In genomic region chr8:90346880-90347535, GRCm38 (mm10) we compare ENCODE assay signal across 8 mouse cellular contexts. TPM values are rescaled to one million over a fixed set of nuclear protein-coding genes. Genes with fewer than 3 reads are reported as not detected.
DNase-seq lines count a peak whose midpoint lies in the region; ATAC-seq and TF ChIP-seq lines count a peak whose summit lies in the region.

No protein-coding gene starts in this region.

- no peaks in the 10 kb centered on the region for H3K27me3 ChIP-seq in forebrain, embryonic 11.5 days (ENCODE audit: control insufficient read depth, insufficient read depth, low read length)
- peaks cover 53% of the 10 kb centered on the region for H3K27me3 ChIP-seq in limb, embryonic 10.5 days (ENCODE audit: low read depth, poor library complexity, severe bottlenecking)
- H3K27me3 ChIP-seq in neural tube, embryonic 12.5 days (replicated peaks) = no peaks in the 10 kb centered on the region

- no peaks in the 10 kb centered on the region for H3K36me3 ChIP-seq in forebrain, embryonic 11.5 days (ENCODE audit: control insufficient read depth, insufficient read depth, low read length)
- no peaks in the 10 kb centered on the region for H3K36me3 ChIP-seq in limb, embryonic 10.5 days
- 0 out of 2 replicates have a peak, but pooled peaks cover 3% of the 10 kb centered on the region for H3K36me3 ChIP-seq in neural tube, embryonic 12.5 days

- under 1% methylated on average over 21 of the region's 21 CpGs for WGBS in forebrain, embryonic 11.5 days
- WGBS in limb, embryonic 10.5 days = 3% methylated on average over 21 of the region's 21 CpGs
- under 1% methylated on average over 21 of the region's 21 CpGs for WGBS in neural tube, embryonic 12.5 days

- no peak for DNase-seq in layer of hippocampus, adult 2 months (ENCODE audit: low spot score in 2 of 2)
- DNase-seq in layer of hippocampus, adult 8-10 months (ENCODE audit: low spot score in 2 of 2) = no peak
- DNase-seq in forebrain, embryonic 11.5 days (ENCODE audit: low spot score) = peak; percentile 51
- DNase-seq in limb, embryonic 10.5 days (ENCODE audit: low spot score) = no peak
- DNase-seq in frontal cortex, postnatal 10 days (ENCODE audit: low spot score in 2 of 2) = no peak
- DNase-seq in thymus, postnatal 36 days = no peak
- DNase-seq in urinary bladder, adult 2 months (ENCODE audit: low spot score) = no peak

- H3K27ac ChIP-seq in layer of hippocampus, adult 2 months = peak overlapping the region; percentile 82
- peak overlapping the region; percentile 94 for H3K27ac ChIP-seq in forebrain, embryonic 11.5 days (ENCODE audit: low read depth, low read length)
- peak overlapping the region; percentile 93 for H3K27ac ChIP-seq in limb, embryonic 10.5 days
- H3K27ac ChIP-seq in neural tube, embryonic 12.5 days = peak overlapping the region; percentile 96

- peaks cover 15% of the 10 kb centered on the region; the same call in 1 of the 2 replicates for H3K4me1 ChIP-seq in forebrain, embryonic 11.5 days (replicated peaks; ENCODE audit: control insufficient read depth, insufficient read depth, low read length)
- peaks cover 26% of the 10 kb centered on the region for H3K4me1 ChIP-seq in limb, embryonic 10.5 days
- H3K4me1 ChIP-seq in neural tube, embryonic 12.5 days = peaks cover 18% of the 10 kb centered on the region; the same call in 1 of the 2 replicates

- H3K4me2 ChIP-seq in forebrain, embryonic 11.5 days (ENCODE audit: low read depth, low read length, severe bottlenecking) = peak overlapping the region; percentile 83
- peak overlapping the region; percentile 70 for H3K4me2 ChIP-seq in neural tube, embryonic 12.5 days (replicated peaks)

- H3K9ac ChIP-seq in forebrain, embryonic 11.5 days (ENCODE audit: low read length) = peak overlapping the region; percentile 99
- peak overlapping the region; percentile 100 for H3K9ac ChIP-seq in neural tube, embryonic 12.5 days

- H3K4me3 ChIP-seq in layer of hippocampus, adult 2 months = peak overlapping the region; percentile 73
- H3K4me3 ChIP-seq in forebrain, embryonic 11.5 days (ENCODE audit: low read depth, low read length) = peak overlapping the region; percentile 92
- peak overlapping the region; percentile 76 for H3K4me3 ChIP-seq in limb, embryonic 10.5 days
- H3K4me3 ChIP-seq in neural tube, embryonic 12.5 days = peak overlapping the region; percentile 91

- H3K9me3 ChIP-seq in forebrain, embryonic 11.5 days (ENCODE audit: control insufficient read depth, low read length) = no peaks in the 10 kb centered on the region
- H3K9me3 ChIP-seq in limb, embryonic 10.5 days (replicated peaks) = no peaks in the 10 kb centered on the region
- no peaks in the 10 kb centered on the region for H3K9me3 ChIP-seq in neural tube, embryonic 12.5 days

- 0 out of 2 replicates have a peak, but pooled peaks have one; percentile 4 for ATAC-seq in forebrain, embryonic 11.5 days (replicated peaks; ENCODE audit: low FRiP score)
- ATAC-seq in neural tube, embryonic 12.5 days (ENCODE audit: low FRiP score, low read depth) = no peak

- no peak for TF ChIP-seq CTCF in layer of hippocampus, adult 2 months (conservative IDR thresholded peaks at IDR 0.05)

RNA-seq across cellular contexts. Expression of gene Tox3, which starts 1.1 kb away (rescaled TPM):
- 10 to 100 TPM; 12.3 to 14.0 TPM for total RNA-seq in layer of hippocampus, adult 2 months (2021)
- 10 to 100 TPM; 10.6 to 14.8 (median 12.6) TPM for total RNA-seq in layer of hippocampus, adult 8-10 months (2022)
- 37.0 and 38.0 TPM in 2 replicates for polyA plus RNA-seq in forebrain, embryonic 11.5 days (2014; fragmentation: Nextera tagmentation; extraction: Ambion mirVana)
- 4.4 and 4.6 TPM in 2 replicates for polyA plus RNA-seq in limb, embryonic 10.5 days (2016; fragmentation: Nextera tagmentation; extraction: Ambion mirVana)
- 52.4 and 55.7 TPM in 2 replicates for polyA plus RNA-seq in neural tube, embryonic 12.5 days (2016; fragmentation: Nextera tagmentation; extraction: Ambion mirVana)
- polyA plus RNA-seq in urinary bladder, adult 2 months (2012; rRNA removed) = 0.43 and 0.57 TPM in 2 replicates
